ENCODE assay signal across 20 mouse cellular contexts in the genomic region with DNA sequence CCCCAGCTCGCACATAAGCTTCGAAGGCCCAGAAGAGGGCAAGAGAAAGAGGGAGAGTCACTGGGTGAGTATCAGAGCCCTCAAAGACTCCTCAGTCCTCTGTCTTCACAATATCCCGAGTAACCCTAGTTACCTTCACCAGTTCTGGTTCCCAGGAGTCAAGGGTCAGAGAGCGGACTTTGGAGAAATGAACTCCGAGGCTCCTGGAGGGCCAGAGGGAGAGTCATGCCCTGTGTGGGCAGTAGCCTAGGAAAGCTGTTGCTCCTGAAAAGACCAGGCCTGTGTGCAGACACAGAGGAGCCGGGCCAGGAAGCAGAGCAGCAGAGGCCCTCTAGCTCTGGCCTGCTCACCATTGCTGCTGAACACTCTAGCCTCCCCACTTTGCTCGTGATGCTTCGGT. TPM values are rescaled to one million over a fixed set of nuclear protein-coding genes. Genes with fewer than 3 reads are reported as not detected.
DNase-seq lines count a peak whose midpoint lies in the region; ATAC-seq and TF ChIP-seq lines count a peak whose summit lies in the region.
"Had no signal": no experiment of that assay in that cellular context is flagged by ENCODE, and none has a peak within 500 bp of the region (broad histone marks: within the 10 kb centered on the region; RNA-seq: fewer than 3 reads in every experiment).

No protein-coding gene starts in this region.

- H3K27ac ChIP-seq in heart, embryonic 12.5 days (ENCODE audit: poor library complexity, severe bottlenecking) = peak overlapping the region; percentile 43; the same call in 1 of the 2 replicates
- H3K27ac ChIP-seq in lung, postnatal 0 days (ENCODE audit: low read length) = peak overlapping the region; percentile 62
- peak overlapping the region; percentile 37 for H3K27ac ChIP-seq in stomach, embryonic 16.5 days (ENCODE audit: low read length)
- H3K27ac ChIP-seq: hindbrain, embryonic 15.5 days; liver, embryonic 14.5 days had no signal

- no peak for TF ChIP-seq EP300 in lung, postnatal 0 days (IDR thresholded peaks at IDR 0.05)

- H3K4me3 ChIP-seq in heart, embryonic 12.5 days = no peak overlapping the region
- H3K4me3 ChIP-seq in lung, postnatal 0 days (ENCODE audit: low read depth, low read length) = no peak overlapping the region
- H3K4me3 ChIP-seq in stomach, embryonic 16.5 days (replicated peaks; ENCODE audit: low read length) = no peak overlapping the region
- H3K4me3 ChIP-seq: hindbrain, embryonic 15.5 days had no signal

- TF ChIP-seq CTCF in lung, postnatal 0 days (IDR thresholded peaks at IDR 0.05) = no peak

- H3K4me1 ChIP-seq in heart, embryonic 12.5 days (replicated peaks) = peaks cover 44% of the 10 kb centered on the region
- H3K4me1 ChIP-seq in lung, postnatal 0 days (ENCODE audit: insufficient read depth, low read depth, low read length) = peaks cover 11% of the 10 kb centered on the region
- peaks cover 17% of the 10 kb centered on the region for H3K4me1 ChIP-seq in stomach, embryonic 16.5 days (ENCODE audit: control insufficient read depth, insufficient read depth, low read length)

- 77% methylated on average over 8 of the region's 8 CpGs for WGBS in heart, embryonic 12.5 days
- WGBS in lung, postnatal 0 days = 67% methylated on average over 8 of the region's 8 CpGs
- WGBS in stomach, embryonic 16.5 days = 69% methylated on average over 8 of the region's 8 CpGs

- H3K9me3 ChIP-seq in heart, embryonic 12.5 days (replicated peaks) = no peaks in the 10 kb centered on the region
- no peaks in the 10 kb centered on the region for H3K9me3 ChIP-seq in lung, postnatal 0 days (ENCODE audit: low read length)
- no peaks in the 10 kb centered on the region for H3K9me3 ChIP-seq in stomach, embryonic 16.5 days (replicated peaks; ENCODE audit: control insufficient read depth, low read length)
- H3K9me3 ChIP-seq: G1E; hindbrain, embryonic 15.5 days had no signal

- ATAC-seq in heart, embryonic 12.5 days (ENCODE audit: insufficient number of reproducible peaks, low FRiP score) = no peak
- no peak for ATAC-seq in lung, postnatal 0 days
- no peak for ATAC-seq in stomach, embryonic 16.5 days (ENCODE audit: insufficient read depth, low FRiP score)
- ATAC-seq: forebrain, postnatal 0 days had no signal

- no peaks in the 10 kb centered on the region for H3K36me3 ChIP-seq in heart, embryonic 12.5 days
- no peaks in the 10 kb centered on the region for H3K36me3 ChIP-seq in lung, postnatal 0 days (ENCODE audit: insufficient read depth, low read length)
- H3K36me3 ChIP-seq in stomach, embryonic 16.5 days (ENCODE audit: control insufficient read depth, insufficient read depth, low read length) = no peaks in the 10 kb centered on the region
- H3K36me3 ChIP-seq: hindbrain, embryonic 15.5 days had no signal

- DNase-seq in heart, adult 8-10 months (ENCODE audit: low spot score) = no peak
- DNase-seq in kidney, adult 9 months = peak; percentile 65
- DNase-seq in kidney, postnatal 4 days = no peak
- DNase-seq in lung, postnatal 0 days (ENCODE audit: low spot score) = no peak
- DNase-seq in lung, postnatal 25 days (ENCODE audit: low spot score) = no peak
- no peak for DNase-seq in thymus, postnatal 36 days
- DNase-seq: adrenal gland, adult 8-10 months; cerebellum, adult 8-10 months; forebrain, postnatal 0 days; gastrocnemius, postnatal 14 days; right cerebral cortex, postnatal 25 days; thymus, postnatal 14 days had no signal

- no peaks in the 10 kb centered on the region for H3K27me3 ChIP-seq in heart, embryonic 12.5 days (replicated peaks)
- no peaks in the 10 kb centered on the region for H3K27me3 ChIP-seq in lung, postnatal 0 days (replicated peaks; ENCODE audit: insufficient read depth, low read length)
- no peaks in the 10 kb centered on the region for H3K27me3 ChIP-seq in stomach, embryonic 16.5 days (ENCODE audit: control insufficient read depth, insufficient read depth, low read length)

- no peak overlapping the region for H3K9ac ChIP-seq in heart, embryonic 12.5 days
- H3K9ac ChIP-seq in lung, postnatal 0 days (replicated peaks; ENCODE audit: low read depth) = 0 out of 2 replicates have a peak overlapping the region, but pooled peaks have one; percentile 12
- H3K9ac ChIP-seq in stomach, embryonic 16.5 days (ENCODE audit: low read length) = 0 out of 2 replicates have a peak overlapping the region, but pooled peaks have one; percentile 16
- H3K9ac ChIP-seq: forebrain, postnatal 0 days; hindbrain, embryonic 15.5 days; liver, embryonic 14.5 days had no signal

- peak overlapping the region; percentile 14 for H3K4me2 ChIP-seq in heart, embryonic 12.5 days
- H3K4me2 ChIP-seq in lung, postnatal 0 days (replicated peaks; ENCODE audit: low read depth, low read length) = peak overlapping the region; percentile 17; the same call in 1 of the 2 replicates
- peak overlapping the region; percentile 25 for H3K4me2 ChIP-seq in stomach, embryonic 16.5 days (ENCODE audit: low read depth, low read length)
- H3K4me2 ChIP-seq: hindbrain, embryonic 15.5 days had no signal

RNA-seq across cellular contexts. Expression of gene Kctd11, which starts 3.5 kb away (rescaled TPM):
- polyA plus RNA-seq in heart, embryonic 12.5 days (2016; fragmentation: Nextera tagmentation; extraction: Ambion mirVana) = 4.1 and 4.5 TPM in 2 replicates
- total RNA-seq in heart, adult 8-10 months (2022) = 1 to 10 TPM; 2.0 to 2.6 (median 2.4) TPM
- polyA plus RNA-seq in lung, postnatal 0 days (2015; fragmentation: Nextera tagmentation; extraction: Ambion mirVana) = 10.1 and 11.4 TPM in 2 replicates
- polyA plus RNA-seq in stomach, embryonic 16.5 days (2015; fragmentation: Nextera tagmentation; extraction: Ambion mirVana) = 15.1 and 24.7 TPM in 2 replicates

RNA-seq across cellular contexts. Expression of gene Tmem95, which starts 6.8 kb away (rescaled TPM):
- polyA plus RNA-seq in heart, embryonic 12.5 days (2016; fragmentation: Nextera tagmentation; extraction: Ambion mirVana) = not detected in 2 replicates
- total RNA-seq in heart, adult 8-10 months (2022) = not detected
- not detected in 2 replicates for polyA plus RNA-seq in lung, postnatal 0 days (2015; fragmentation: Nextera tagmentation; extraction: Ambion mirVana)
- not detected in 2 replicates for polyA plus RNA-seq in stomach, embryonic 16.5 days (2015; fragmentation: Nextera tagmentation; extraction: Ambion mirVana)
- total RNA-seq: adrenal gland, adult 8-10 months; forebrain, postnatal 0 days; G1E; gastrocnemius, postnatal 14 days; layer of hippocampus, adult 18-20 months; left cerebral cortex, adult 8-10 months; megakaryocyte-erythroid progenitor cell, adult 5-6 weeks had no signal
- polyA plus RNA-seq: forebrain, postnatal 0 days; G1E; hindbrain, embryonic 15.5 days; liver, embryonic 14.5 days had no signal

RNA-seq across cellular contexts. Expression of gene Acap1, which starts 10.7 kb away (rescaled TPM):
- polyA plus RNA-seq in heart, embryonic 12.5 days (2016; fragmentation: Nextera tagmentation; extraction: Ambion mirVana) = 10.3 and 11.2 TPM in 2 replicates
- total RNA-seq in heart, adult 8-10 months (2022) = 1 to 10 TPM in 2 of 4 experiments, under 1 TPM in 2; 0.16 to 1.1 (median 0.83) TPM
- polyA plus RNA-seq in lung, postnatal 0 days (2015; fragmentation: Nextera tagmentation; extraction: Ambion mirVana) = 1.5 and 1.7 TPM in 2 replicates
- polyA plus RNA-seq in stomach, embryonic 16.5 days (2015; fragmentation: Nextera tagmentation; extraction: Ambion mirVana) = 4.0 and 5.1 TPM in 2 replicates
- total RNA-seq: layer of hippocampus, adult 18-20 months; left cerebral cortex, adult 8-10 months had no signal

RNA-seq across cellular contexts. Expression of gene 2810408A11Rik, which starts 16.1 kb away (rescaled TPM):
- polyA plus RNA-seq in heart, embryonic 12.5 days (2016; fragmentation: Nextera tagmentation; extraction: Ambion mirVana) = 4.7 and 5.2 TPM in 2 replicates
- under 1 TPM; 0.43 to 0.81 (median 0.60) TPM for total RNA-seq in heart, adult 8-10 months (2022)
- 6.4 and 7.0 TPM in 2 replicates for polyA plus RNA-seq in lung, postnatal 0 days (2015; fragmentation: Nextera tagmentation; extraction: Ambion mirVana)
- polyA plus RNA-seq in stomach, embryonic 16.5 days (2015; fragmentation: Nextera tagmentation; extraction: Ambion mirVana) = 4.9 TPM in 2 replicates

RNA-seq across cellular contexts. Expression of gene Neurl4, which starts 16.2 kb away (rescaled TPM):
- polyA plus RNA-seq in heart, embryonic 12.5 days (2016; fragmentation: Nextera tagmentation; extraction: Ambion mirVana) = 7.6 and 9.2 TPM in 2 replicates
- total RNA-seq in heart, adult 8-10 months (2022) = 10 to 100 TPM; 38.0 to 50.9 (median 43.4) TPM
- 3.8 and 3.9 TPM in 2 replicates for polyA plus RNA-seq in lung, postnatal 0 days (2015; fragmentation: Nextera tagmentation; extraction: Ambion mirVana)
- 7.5 TPM in 2 replicates for polyA plus RNA-seq in stomach, embryonic 16.5 days (2015; fragmentation: Nextera tagmentation; extraction: Ambion mirVana)
